Mouse (Mus musculus) cerebellum, postnatal 4 days (tissue): ENCODE results near the gene Ndufb10.
A peak's percentile ranks its signal among the peaks of the same experiment; 100 is the strongest.
"Not testable (repeated sequence)": the region's sequence is repeated elsewhere in the genome, so short reads cannot be mapped to it uniquely, and the experiment has no call there.

Experiments used
- DNase-seq, 2 experiments: peaks; one replicate each; pipeline ENCODE4 v3.0.0; 2022; ENCODE audit warnings: low spot score in 2 of 2, mixed read lengths in 1 of 2

Ndufb10 gene

GRCm38 (mm10) chr17:24734513-24734912 is 10.2 kb upstream of the Ndufb10 start:
- no peak for DNase-seq

- no peak for DNase-seq
Measured at GRCm38 (mm10) chr17:24733434-24734050, 9.3 kb upstream of the Ndufb10 start.

- DNase-seq, result no peak
Measured at GRCm38 (mm10) chr17:24732233-24732935, 8.1 kb upstream of the Ndufb10 start.

GRCm38 (mm10) chr17:24730787-24731186 is 6.5 kb upstream of the Ndufb10 start:
- no peak for DNase-seq

- DNase-seq, result no peak
Measured at GRCm38 (mm10) chr17:24729067-24729466, 4.8 kb upstream of the Ndufb10 start.

GRCm38 (mm10) chr17:24728184-24728583 is 3.9 kb upstream of the Ndufb10 start:
- no peak for DNase-seq

- DNase-seq, result no peak
Measured at GRCm38 (mm10) chr17:24727618-24728017, 3.3 kb upstream of the Ndufb10 start, which contains the start of gene Rpl3l. Rpl3l (plus strand) TSS chr17:24727820.

GRCm38 (mm10) chr17:24725637-24726390 is 1.5 kb upstream of the Ndufb10 start:
- DNase-seq, result no peak

GRCm38 (mm10) chr17:24723881-24724180 is 447 bp downstream of the Ndufb10 start:
- DNase-seq, result no peak

GRCm38 (mm10) chr17:24723122-24723880 is 977 bp downstream of the Ndufb10 start:
- DNase-seq, result no peak

GRCm38 (mm10) chr17:24722220-24722924 is 1.9 kb downstream of the Ndufb10 start:
- no peak for DNase-seq

GRCm38 (mm10) chr17:24721383-24721955 is 2.8 kb downstream of the Ndufb10 start:
- DNase-seq, result not testable (repeated sequence)

- not testable (repeated sequence) for DNase-seq
Measured at GRCm38 (mm10) chr17:24720616-24721015, 3.7 kb downstream of the Ndufb10 start.

GRCm38 (mm10) chr17:24719494-24720222 is 4.6 kb downstream of the Ndufb10 start:
- peak; percentile 91 to 98 for DNase-seq

GRCm38 (mm10) chr17:24718938-24719337 is 5.3 kb downstream of the Ndufb10 start:
- not testable (repeated sequence) for DNase-seq

- no peak for DNase-seq
Measured at GRCm38 (mm10) chr17:24717943-24718342, 6.3 kb downstream of the Ndufb10 start, which contains the start of the genes Rnf151 and Rps2. Rnf151 (minus strand) TSS chr17:24718063. Rps2 (plus strand) TSS chr17:24718116.

- no peak for DNase-seq
Measured at GRCm38 (mm10) chr17:24716166-24716682, 8.1 kb downstream of the Ndufb10 start.

- no peak for DNase-seq
Measured at GRCm38 (mm10) chr17:24715556-24715955, 8.7 kb downstream of the Ndufb10 start.

GRCm38 (mm10) chr17:24708646-24709045 is 15.6 kb downstream of the Ndufb10 start:
- no peak for DNase-seq
